8 mouse cellular contexts compared by ENCODE assay signal in genomic region chr8:121697735-121698614, GRCm38 (mm10). TPM values are rescaled to one million over a fixed set of nuclear protein-coding genes. Genes with fewer than 3 reads are reported as not detected.
DNase-seq lines count a peak whose midpoint lies in the region; ATAC-seq and TF ChIP-seq lines count a peak whose summit lies in the region.

No protein-coding gene starts in this region.

- H3K9ac ChIP-seq in embryonic facial prominence, embryonic 11.5 days (replicated peaks; ENCODE audit: low read length) = no peak overlapping the region
- H3K9ac ChIP-seq in limb, embryonic 11.5 days (ENCODE audit: low read length) = peak overlapping the region; percentile 22; the same call in 1 of the 2 replicates
- no peak overlapping the region for H3K9ac ChIP-seq in stomach, postnatal 0 days (ENCODE audit: low read length)

- WGBS in embryonic facial prominence, embryonic 11.5 days = under 1% methylated on average over 17 of the region's 17 CpGs
- 4% methylated on average over 16 of the region's 17 CpGs for WGBS in limb, embryonic 11.5 days
- 5% methylated on average over 17 of the region's 17 CpGs for WGBS in stomach, postnatal 0 days

- H3K27me3 ChIP-seq in embryonic facial prominence, embryonic 11.5 days (ENCODE audit: control insufficient read depth, insufficient read depth, low read length) = no peaks in the 10 kb centered on the region; the same call in 1 of the 2 replicates
- H3K27me3 ChIP-seq in limb, embryonic 11.5 days (ENCODE audit: control insufficient read depth, insufficient read depth, low read length) = no peaks in the 10 kb centered on the region
- no peaks in the 10 kb centered on the region for H3K27me3 ChIP-seq in stomach, postnatal 0 days (ENCODE audit: control insufficient read depth, insufficient read depth, low read length)

- no peak overlapping the region for H3K27ac ChIP-seq in embryonic facial prominence, embryonic 11.5 days (replicated peaks; ENCODE audit: low read depth, low read length)
- H3K27ac ChIP-seq in limb, embryonic 11.5 days (replicated peaks; ENCODE audit: low read depth, low read length) = no peak overlapping the region
- no peak overlapping the region for H3K27ac ChIP-seq in stomach, postnatal 0 days (replicated peaks)

- ATAC-seq in embryonic facial prominence, embryonic 11.5 days (replicated peaks; ENCODE audit: insufficient number of reproducible peaks, low FRiP score, low TSS enrichment, low read depth) = peak; percentile 20; the same call in 1 of the 2 replicates
- peak; percentile 31; the same call in 1 of the 2 replicates for ATAC-seq in limb, embryonic 11.5 days (ENCODE audit: insufficient number of reproducible peaks, low FRiP score, low TSS enrichment, low read depth)
- peak; percentile 31; the same call in 1 of the 2 replicates for ATAC-seq in stomach, postnatal 0 days (ENCODE audit: low FRiP score, low TSS enrichment)
- ATAC-seq in activated CD4-positive, CD25-positive, alpha-beta regulatory T cell, adult 4 months = no peak

- peak; percentile 23 for DNase-seq in right cerebral cortex, postnatal 25 days
- no peak for DNase-seq in right cerebral cortex, adult 18-20 months
- peak; percentile 57 for DNase-seq in embryonic facial prominence, embryonic 11.5 days (ENCODE audit: low spot score)
- DNase-seq in limb, embryonic 11.5 days (ENCODE audit: low spot score) = peak; percentile 46
- no peak for DNase-seq in stomach, postnatal 0 days (ENCODE audit: low spot score)
- no peak for DNase-seq in layer of hippocampus, postnatal 36 days
- no peak for DNase-seq in kidney, adult 9 months

- no peaks in the 10 kb centered on the region for H3K9me3 ChIP-seq in embryonic facial prominence, embryonic 11.5 days (replicated peaks; ENCODE audit: control insufficient read depth, low read length)
- H3K9me3 ChIP-seq in limb, embryonic 11.5 days (ENCODE audit: control insufficient read depth, low read length) = no peaks in the 10 kb centered on the region
- H3K9me3 ChIP-seq in stomach, postnatal 0 days (ENCODE audit: control insufficient read depth, low read length) = no peaks in the 10 kb centered on the region

- H3K4me2 ChIP-seq in embryonic facial prominence, embryonic 11.5 days (ENCODE audit: low read depth, low read length) = peak overlapping the region; percentile 26
- H3K4me2 ChIP-seq in limb, embryonic 11.5 days (ENCODE audit: low read depth, severe bottlenecking) = peak overlapping the region; percentile 44
- H3K4me2 ChIP-seq in stomach, postnatal 0 days (replicated peaks; ENCODE audit: low read depth) = peak overlapping the region; percentile 40

- TF ChIP-seq EP300 in stomach, postnatal 0 days (optimal IDR thresholded peaks at IDR 0.05) = no peak

- TF ChIP-seq CTCF in stomach, postnatal 0 days (IDR thresholded peaks at IDR 0.05; ENCODE audit: low read depth) = no peak

- 0 out of 2 replicates have a peak overlapping the region, but pooled peaks have one; percentile 12 for H3K4me3 ChIP-seq in embryonic facial prominence, embryonic 11.5 days (ENCODE audit: low read depth, low read length)
- peak overlapping the region; percentile 8; the same call in 1 of the 2 replicates for H3K4me3 ChIP-seq in limb, embryonic 11.5 days (ENCODE audit: low read depth, low read length)
- 0 out of 2 replicates have a peak overlapping the region, but pooled peaks have one; percentile 10 for H3K4me3 ChIP-seq in stomach, postnatal 0 days (ENCODE audit: low read depth, low read length)

- no peaks in the 10 kb centered on the region for H3K36me3 ChIP-seq in embryonic facial prominence, embryonic 11.5 days (replicated peaks; ENCODE audit: control insufficient read depth, insufficient read depth, low read depth, low read length)
- no peaks in the 10 kb centered on the region for H3K36me3 ChIP-seq in limb, embryonic 11.5 days (ENCODE audit: control insufficient read depth, insufficient read depth, low read length)
- no peaks in the 10 kb centered on the region for H3K36me3 ChIP-seq in stomach, postnatal 0 days (ENCODE audit: control insufficient read depth, insufficient read depth, low read length)

- no peaks in the 10 kb centered on the region for H3K4me1 ChIP-seq in embryonic facial prominence, embryonic 11.5 days (ENCODE audit: control insufficient read depth, insufficient read depth, low read length)
- peaks cover 3% of the 10 kb centered on the region; the same call in 1 of the 2 replicates for H3K4me1 ChIP-seq in limb, embryonic 11.5 days (ENCODE audit: control insufficient read depth, insufficient read depth, low read length)
- H3K4me1 ChIP-seq in stomach, postnatal 0 days (replicated peaks; ENCODE audit: control insufficient read depth, insufficient read depth) = no peaks in the 10 kb centered on the region

RNA-seq across cellular contexts. Expression of gene Jph3, which starts 31.4 kb away (rescaled TPM):
- polyA plus RNA-seq in embryonic facial prominence, embryonic 11.5 days (2014; fragmentation: Nextera tagmentation; extraction: Ambion mirVana) = 4.1 and 4.3 TPM in 2 replicates
- 0.67 and 0.73 TPM in 2 replicates for polyA plus RNA-seq in limb, embryonic 11.5 days (2014; fragmentation: Nextera tagmentation; extraction: Ambion mirVana)
- 1.7 and 2.1 TPM in 2 replicates for polyA plus RNA-seq in stomach, postnatal 0 days (2015; fragmentation: Nextera tagmentation; extraction: Ambion mirVana)
- 100 to 1,000 TPM; 310 to 313 TPM for total RNA-seq in layer of hippocampus, postnatal 36 days (2021)
- polyA plus RNA-seq in activated CD4-positive, CD25-positive, alpha-beta regulatory T cell, adult 4 months (2017; shearing (Covaris generic)) = under 1 TPM in 1 of 2 experiments, not detected in 1; 0.12 TPM

RNA-seq across cellular contexts. Expression of gene Zcchc14, which starts 45.3 kb away (rescaled TPM):
- 17.4 and 19.7 TPM in 2 replicates for polyA plus RNA-seq in embryonic facial prominence, embryonic 11.5 days (2014; fragmentation: Nextera tagmentation; extraction: Ambion mirVana)
- polyA plus RNA-seq in limb, embryonic 11.5 days (2014; fragmentation: Nextera tagmentation; extraction: Ambion mirVana) = 19.0 and 20.5 TPM in 2 replicates
- polyA plus RNA-seq in stomach, postnatal 0 days (2015; fragmentation: Nextera tagmentation; extraction: Ambion mirVana) = 4.5 and 5.1 TPM in 2 replicates
- 100 to 1,000 TPM in 1 of 2 experiments, 10 to 100 TPM in 1; 93.6 to 102 TPM for total RNA-seq in layer of hippocampus, postnatal 36 days (2021)
- polyA plus RNA-seq in activated CD4-positive, CD25-positive, alpha-beta regulatory T cell, adult 4 months (2017; shearing (Covaris generic)) = under 1 TPM in 1 of 2 experiments, not detected in 1; 0.21 TPM

Comparison
In these comparisons a context has a peak if more than half of its experiments do, and no peak if none do; other contexts are left out.
1. DNase-seq: peak in right cerebral cortex, postnatal 25 days (single experiment), embryonic facial prominence, embryonic 11.5 days (single experiment) and limb, embryonic 11.5 days (single experiment); none in right cerebral cortex, adult 18-20 months (single experiment), stomach, postnatal 0 days (single experiment), layer of hippocampus, postnatal 36 days (0 of 2) and kidney, adult 9 months (single experiment).
2. Peak in every context shown above with its lines, with median percentiles within 50 percentile points of each other: H3K4me2 ChIP-seq and H3K4me3 ChIP-seq.